Mouse (Mus musculus): Measurements from ENCODE around the gene Phlpp1.

GRCm38 (mm10) chr1:106394678-106395077, 223.1 kb downstream of the Phlpp1 start:
- TF ChIP-seq POLR2A (IDR thresholded peaks at IDR 0.05; ENCODE audit: low read depth, low read length) (no peak), POLR2AphosphoS2 (IDR thresholded peaks at IDR 0.05; ENCODE audit: low read depth, low read length) (no peak), CTCF (conservative IDR thresholded peaks at IDR 0.05 in 1 of 2, IDR thresholded peaks at IDR 0.05 in 1 of 2; ENCODE audit: low read depth in 2 of 2, low read length in 2 of 2) (no peak), ZMIZ1 (IDR thresholded peaks at IDR 0.05; ENCODE audit: low read depth, low read length) (no peak), ZNF384 (IDR thresholded peaks at IDR 0.05; ENCODE audit: low read depth, low read length) (no peak), CHD2 (IDR thresholded peaks at IDR 0.05; ENCODE audit: low read length) (no peak), NRF1 (IDR thresholded peaks at IDR 0.05; ENCODE audit: low read depth, low read length) (no peak), USF1 (IDR thresholded peaks at IDR 0.05; ENCODE audit: low read depth, low read length) (no peak), EP300 (IDR thresholded peaks at IDR 0.05; ENCODE audit: low read length) (no peak)

Data from CH12.LX (cell line).